Mouse (Mus musculus) heart, embryonic 11.5 days (tissue): ENCODE measurements around the gene Gm10382. TPM values are rescaled to one million over a fixed set of nuclear protein-coding genes. Genes with fewer than 3 reads are reported as not detected.
A peak's percentile ranks its signal among the peaks of the same experiment; 100 is the strongest.
"Not testable (repeated sequence)": the region's sequence is repeated elsewhere in the genome, so short reads cannot be mapped to it uniquely, and the experiment has no call there.

Source experiments
- ATAC-seq: fragments of 200-750 bp; cut with Nextera tagmentation; replicated peaks from 2 replicates; pipeline ENCODE4 v1.8.0; 2017; ENCODE audit warnings: moderate library complexity; ENCODE audit not compliant: insufficient number of reproducible peaks, low FRiP score, low TSS enrichment
- H3K27ac ChIP-seq: fragments of 300-500 bp; sonication (generic); 2 replicates; pipeline ENCODE4 v1.5.1; 2014; ENCODE audit warnings: mild to moderate bottlenecking, low read depth, low read length
- H3K27me3 ChIP-seq: fragments of 300-500 bp; sonication (generic); 2 replicates; pipeline ENCODE4 v1.6.1; 2014; ENCODE audit warnings: mild to moderate bottlenecking, low read length, mixed read lengths; ENCODE audit not compliant: control insufficient read depth, insufficient read depth
- H3K36me3 ChIP-seq: fragments of 300-500 bp; sonication (generic); 2 replicates; pipeline ENCODE4 v1.6.1; 2014; ENCODE audit warnings: mild to moderate bottlenecking, low read length, moderate library complexity, mixed read lengths; ENCODE audit not compliant: control insufficient read depth, insufficient read depth
- H3K4me1 ChIP-seq: fragments of 300-500 bp; sonication (generic); 2 replicates; pipeline ENCODE4 v1.6.1; 2014; ENCODE audit warnings: low read length; ENCODE audit not compliant: control insufficient read depth, insufficient read depth
- H3K4me2 ChIP-seq: fragments of 300-500 bp; sonication (generic); 2 replicates; pipeline ENCODE4 v1.6.1; 2014; ENCODE audit warnings: mild to moderate bottlenecking, moderate library complexity
- H3K4me3 ChIP-seq: fragments of 300-500 bp; sonication (generic); 2 replicates; pipeline ENCODE4 v1.5.1; 2014; ENCODE audit warnings: low read depth, low read length
- H3K9ac ChIP-seq: fragments of 300-500 bp; sonication (generic); 2 replicates; pipeline ENCODE4 v1.6.1; 2014; ENCODE audit warnings: mild to moderate bottlenecking, low read depth, low read length, moderate library complexity
- H3K9me3 ChIP-seq: fragments of 300-500 bp; sonication (generic); replicated peaks from 2 replicates; pipeline ENCODE4 v1.6.1; 2016; ENCODE audit warnings: low read length; ENCODE audit not compliant: control insufficient read depth
- WGBS: fragments of 180-500 bp; shearing (Covaris S2); extraction: QIAGEN DNeasy Blood & Tissue Kit; methylation state at CpG from one replicate; pipeline ENCODE4 v1.1.7; 2014; ENCODE audit not compliant: insufficient replicate concordance; 5-methylcytosine and 5-hydroxymethylcytosine counted together
- polyA plus RNA-seq: library from polyadenylated mRNA; unstranded; fragments of >200 nt; fragmentation: Nextera tagmentation; extraction: Ambion mirVana; gene quantifications from 2 replicates; pipeline ENCODE4 v1.2.1, GENCODE M21; 2014

The Gm10382 gene
- polyA plus RNA-seq, 1 experiment from 2014 or later: 0.42 TPM

DNA sequence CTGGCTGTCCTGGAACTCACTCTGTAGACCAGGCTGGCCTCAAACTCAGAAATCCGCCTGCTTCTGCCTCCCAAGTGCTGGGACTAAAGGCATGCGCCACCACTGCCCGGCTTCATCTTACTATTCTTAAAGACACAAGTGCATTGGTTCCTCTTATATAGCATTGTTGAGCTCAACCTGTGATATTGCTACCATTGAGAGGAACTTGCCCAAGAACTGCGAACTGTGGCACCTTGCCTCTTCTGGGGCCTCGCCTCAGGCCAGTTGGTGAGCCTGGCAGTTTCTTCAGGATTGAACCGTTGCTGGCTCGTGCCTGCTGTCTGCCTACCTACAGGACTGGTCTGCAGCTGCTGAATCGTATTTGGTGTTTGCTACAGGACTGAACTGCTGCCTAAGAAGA is 23.4 kb downstream of the Gm10382 start:
- 87% methylated on average over 8 of the region's 8 CpGs for WGBS
- H3K36me3 ChIP-seq: peaks cover 23% of the 10 kb centered on the region
- not testable (repeated sequence) for H3K27me3 ChIP-seq, H3K9me3 ChIP-seq, ATAC-seq, H3K4me2 ChIP-seq, H3K27ac ChIP-seq, H3K4me3 ChIP-seq, H3K9ac ChIP-seq, H3K4me1 ChIP-seq

DNA sequence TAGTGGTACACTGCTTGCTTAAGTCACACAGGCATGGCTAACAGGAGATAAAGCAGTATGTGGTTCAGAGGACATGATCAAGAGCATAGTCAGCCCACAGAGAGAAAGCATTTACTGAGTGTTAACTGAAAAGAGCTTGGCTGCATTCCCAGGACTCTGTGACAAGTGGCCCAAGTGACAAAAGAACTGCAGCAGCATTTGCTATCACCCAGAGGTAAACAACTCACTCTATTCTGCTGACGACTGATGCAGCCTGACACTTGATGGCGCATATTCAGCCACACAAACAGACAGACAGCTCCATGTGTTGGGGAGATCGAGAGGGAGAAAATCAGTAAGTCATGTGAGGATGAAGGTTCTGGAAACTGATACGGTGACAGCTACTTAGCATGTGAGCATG is 24.6 kb downstream of the Gm10382 start:
- H3K4me2 ChIP-seq: no peak overlapping the region
- peaks cover 31% of the 10 kb centered on the region for H3K36me3 ChIP-seq
- H3K4me3 ChIP-seq: no peak overlapping the region
- WGBS: 59% methylated on average over 4 of the region's 4 CpGs
- H3K9ac ChIP-seq: no peak overlapping the region
- H3K27ac ChIP-seq: peak overlapping the region; percentile 54; the same call in 1 of the 2 replicates
- no peaks in the 10 kb centered on the region for H3K27me3 ChIP-seq
- peaks cover 10% of the 10 kb centered on the region for H3K4me1 ChIP-seq
- no peaks in the 10 kb centered on the region for H3K9me3 ChIP-seq
- no peak for ATAC-seq

DNA sequence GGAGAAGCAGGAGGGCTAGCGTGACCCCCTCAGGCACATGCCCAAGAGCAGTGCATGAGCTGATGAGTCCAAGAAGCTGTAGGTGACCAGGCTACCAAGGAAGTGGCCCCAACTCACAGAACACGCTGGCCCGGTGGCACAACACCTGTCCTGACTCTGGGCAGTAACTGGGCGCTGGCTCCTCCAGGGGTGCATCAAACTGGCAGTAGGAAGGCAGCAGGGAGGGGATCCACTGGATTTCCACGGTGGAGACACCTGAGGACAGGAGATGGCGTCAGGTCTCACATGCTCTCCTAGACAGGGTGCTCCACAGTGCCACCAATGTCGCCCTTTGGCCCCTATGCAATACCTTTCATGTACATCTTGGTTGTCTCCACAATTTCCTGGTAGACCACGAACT is 27.1 kb downstream of the Gm10382 start:
- H3K4me2 ChIP-seq: no peak overlapping the region
- no peak overlapping the region for H3K4me3 ChIP-seq
- no peak overlapping the region for H3K27ac ChIP-seq
- H3K36me3 ChIP-seq: peaks cover 40% of the 10 kb centered on the region
- no peaks in the 10 kb centered on the region for H3K4me1 ChIP-seq
- 89% methylated on average over 8 of the region's 8 CpGs for WGBS
- H3K27me3 ChIP-seq: no peaks in the 10 kb centered on the region
- no peaks in the 10 kb centered on the region for H3K9me3 ChIP-seq
- ATAC-seq: no peak
- H3K9ac ChIP-seq: no peak overlapping the region

DNA sequence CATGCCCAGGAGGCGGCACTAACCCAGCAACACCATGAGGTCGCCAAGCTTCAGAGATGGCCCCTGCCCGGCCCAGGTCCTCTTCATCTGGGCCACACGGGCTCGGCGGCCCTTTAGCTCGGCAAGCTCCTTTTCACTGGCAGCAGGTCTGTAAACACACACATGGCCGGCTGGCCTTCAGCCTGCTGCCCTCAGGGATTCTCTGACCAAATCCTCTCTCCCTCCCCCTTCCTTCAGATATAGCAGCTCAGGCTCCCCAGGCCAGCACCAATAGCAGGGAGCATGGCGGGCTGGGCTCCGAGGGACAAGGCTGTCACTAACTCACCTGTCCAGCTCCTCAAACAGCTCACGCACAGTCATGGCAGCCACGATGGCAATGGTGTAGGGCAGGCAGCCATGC is 29.5 kb downstream of the Gm10382 start:
- 89% methylated on average over 12 of the region's 12 CpGs for WGBS
- Histone ChIP-seq H3K4me1 (no peaks in the 10 kb centered on the region), H3K27ac (no peak overlapping the region), H3K9me3 (no peaks in the 10 kb centered on the region), H3K27me3 (no peaks in the 10 kb centered on the region), H3K4me2 (no peak overlapping the region), H3K36me3 (peaks cover 56% of the 10 kb centered on the region), H3K4me3 (no peak overlapping the region), H3K9ac (no peak overlapping the region)
- no peak for ATAC-seq

DNA sequence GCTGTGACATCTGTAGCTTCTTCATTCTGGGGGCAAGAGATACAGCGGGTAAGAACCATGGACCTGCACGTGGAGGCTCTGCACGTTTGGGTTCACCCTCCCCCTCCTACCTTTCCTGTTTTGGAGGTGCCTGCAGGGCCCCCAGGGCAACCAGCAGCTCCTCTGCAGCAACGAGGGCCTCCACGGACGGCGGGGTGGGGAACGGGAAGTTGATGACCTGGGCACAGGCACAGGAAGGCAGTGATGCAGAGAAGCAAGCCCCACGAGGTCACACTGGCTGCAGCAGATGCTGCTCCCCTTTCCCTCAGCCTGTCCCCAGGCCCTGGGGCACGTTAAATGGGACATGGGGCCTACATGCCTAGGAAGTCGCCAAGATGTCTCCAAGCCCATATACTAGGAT is 30.0 kb downstream of the Gm10382 start:
- Histone ChIP-seq H3K9ac (no peak overlapping the region), H3K27ac (no peak overlapping the region), H3K9me3 (no peaks in the 10 kb centered on the region), H3K4me2 (no peak overlapping the region), H3K4me3 (no peak overlapping the region), H3K4me1 (no peaks in the 10 kb centered on the region), H3K36me3 (peaks cover 56% of the 10 kb centered on the region), H3K27me3 (no peaks in the 10 kb centered on the region)
- WGBS: 83% methylated on average over 11 of the region's 11 CpGs
- ATAC-seq: no peak

DNA sequence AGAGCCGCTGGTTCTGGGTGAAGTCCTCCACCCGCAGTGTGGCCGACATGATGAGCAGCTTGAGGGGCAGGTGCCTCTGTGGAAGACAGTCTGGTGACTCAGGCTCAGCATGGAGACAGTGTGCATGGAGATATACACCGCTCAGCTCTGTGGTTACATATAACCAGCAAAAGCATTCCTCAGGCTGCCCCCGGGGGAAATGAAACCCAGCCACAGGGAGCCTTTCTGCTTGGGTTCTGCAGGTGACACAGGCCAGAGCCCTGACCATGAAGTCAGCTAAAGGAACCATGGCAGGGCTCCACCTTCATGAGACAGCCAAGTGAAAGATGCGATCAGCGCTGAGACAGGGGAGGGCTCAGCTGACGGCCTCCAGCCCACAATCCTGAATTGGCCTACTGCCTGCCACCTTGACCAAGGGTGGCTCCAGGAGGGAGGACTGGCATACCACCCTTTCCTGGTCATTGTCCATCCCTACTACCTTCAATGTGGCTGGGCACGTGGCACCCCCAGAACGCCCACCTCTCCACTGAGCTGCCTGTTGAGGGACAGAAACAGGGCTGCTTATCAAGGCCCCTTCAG is 36.7 kb downstream of the Gm10382 start:
- no peak overlapping the region for H3K4me2 ChIP-seq
- H3K9ac ChIP-seq: no peak overlapping the region
- H3K27ac ChIP-seq: peak overlapping the region; percentile 22; the same call in 1 of the 2 replicates
- no peak for ATAC-seq
- no peaks in the 10 kb centered on the region for H3K4me1 ChIP-seq
- no peak overlapping the region for H3K4me3 ChIP-seq
- no peaks in the 10 kb centered on the region for H3K9me3 ChIP-seq
- 92% methylated on average over 10 of the region's 10 CpGs for WGBS
- H3K27me3 ChIP-seq: no peaks in the 10 kb centered on the region
- peaks cover 52% of the 10 kb centered on the region for H3K36me3 ChIP-seq

DNA sequence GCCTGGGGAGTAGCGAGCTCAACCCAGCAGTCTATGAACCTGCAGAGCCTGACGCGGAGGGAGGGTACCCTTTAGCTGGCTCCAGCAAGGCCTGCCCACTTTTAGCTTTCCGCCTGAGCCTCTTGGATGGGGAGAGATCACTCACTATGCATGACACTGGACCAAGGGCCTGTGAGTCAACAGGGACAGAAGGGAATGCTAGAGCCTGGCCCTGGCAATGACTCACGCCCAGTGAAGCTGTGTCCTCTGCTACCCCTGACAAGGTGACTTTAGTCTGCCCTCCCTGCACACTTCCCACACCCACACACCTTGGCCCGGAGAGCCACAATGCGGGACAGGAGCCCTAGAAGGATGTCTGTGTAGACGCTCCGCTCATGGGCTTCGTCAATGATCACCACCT is 37.2 kb downstream of the Gm10382 start:
- Histone ChIP-seq H3K4me1 (no peaks in the 10 kb centered on the region), H3K4me3 (no peak overlapping the region), H3K36me3 (peaks cover 52% of the 10 kb centered on the region), H3K4me2 (no peak overlapping the region), H3K9me3 (no peaks in the 10 kb centered on the region), H3K27me3 (no peaks in the 10 kb centered on the region), H3K27ac (peak overlapping the region; percentile 46; the same call in 1 of the 2 replicates), H3K9ac (no peak overlapping the region)
- 88% methylated on average over 10 of the region's 10 CpGs for WGBS
- ATAC-seq: no peak

DNA sequence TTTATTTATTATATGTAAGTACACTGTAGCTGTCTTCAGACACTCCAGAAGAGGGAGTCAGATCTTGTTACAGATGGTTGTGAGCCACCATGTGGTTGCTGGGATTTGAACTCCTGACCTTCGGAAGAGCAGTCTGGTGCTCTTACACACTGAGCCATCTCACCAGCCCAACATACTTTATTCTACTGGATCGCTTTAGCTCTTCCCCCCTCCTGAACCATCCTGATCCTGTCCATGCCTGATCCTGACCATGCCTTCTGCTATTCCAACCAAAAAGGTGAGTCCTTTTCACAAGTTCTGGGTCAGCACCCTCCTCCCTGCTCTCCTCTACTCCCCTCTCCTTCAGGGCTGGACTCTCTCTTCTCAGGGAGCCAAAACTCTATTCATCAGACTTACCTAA is 43.2 kb downstream of the Gm10382 start:
- not testable (repeated sequence) for H3K9ac ChIP-seq, H3K4me2 ChIP-seq

DNA sequence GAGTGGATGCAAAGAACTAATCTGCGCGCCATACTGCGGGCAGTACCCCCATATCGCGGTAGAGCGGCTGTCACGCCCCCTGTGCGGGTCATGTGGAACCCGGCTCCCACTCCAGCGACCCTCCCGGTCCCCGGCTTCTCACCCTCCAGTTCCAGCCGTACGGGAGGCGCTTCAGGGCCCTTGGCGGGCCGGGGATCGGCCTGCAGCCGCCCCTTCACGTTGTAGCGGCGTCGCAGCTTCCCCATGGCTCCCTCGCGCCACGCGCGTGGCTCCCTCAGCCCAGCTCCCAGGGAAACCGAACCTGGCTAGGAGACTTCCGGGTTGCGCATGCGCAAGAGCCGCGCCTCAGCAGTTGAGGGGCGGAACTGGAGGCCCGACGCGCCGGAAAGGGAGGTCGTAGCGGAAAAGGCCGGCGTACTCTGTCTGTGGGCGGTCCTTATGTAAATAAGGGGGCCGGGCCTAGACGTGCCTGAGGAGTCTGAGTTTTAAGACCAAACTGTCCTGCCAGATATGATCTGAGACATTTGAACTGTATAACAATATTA is 44.7 kb downstream of the Gm10382 start, which contains the start of gene Dhx37:
Gene Dhx37 (minus strand): TSS at position 329 of the 545 bp plus-strand sequence.
- ATAC-seq: peak; percentile 93
- peaks cover 4% of the 10 kb centered on the region for H3K4me1 ChIP-seq
- under 1% methylated on average over 45 of the region's 46 CpGs for WGBS
- H3K9me3 ChIP-seq: no peaks in the 10 kb centered on the region
- H3K27me3 ChIP-seq: no peaks in the 10 kb centered on the region
- peak within 1 kb of the TSS; percentile 85 for H3K4me3 ChIP-seq
- peak within 1 kb of the TSS; percentile 95 for H3K4me2 ChIP-seq
- peak within 1 kb of the TSS; percentile 46; the same call in 1 of the 2 replicates for H3K27ac ChIP-seq
- H3K36me3 ChIP-seq: peaks cover 14% of the 10 kb centered on the region
- peak within 1 kb of the TSS; percentile 86 for H3K9ac ChIP-seq

More for the DNA sequence above, 43.2 kb downstream of the Gm10382 start:
- ATAC-seq, H3K27ac ChIP-seq, H3K27me3 ChIP-seq, H3K4me3 ChIP-seq, H3K9me3 ChIP-seq, H3K4me1 ChIP-seq: not testable (repeated sequence)
- 93% methylated on average over 2 of the region's 2 CpGs for WGBS
- peaks cover 24% of the 10 kb centered on the region for H3K36me3 ChIP-seq
